Mouse (Mus musculus) embryonic fibroblast, embryonic 13.5 days (primary cell): ENCODE measurements at regions not wholly inside any gene's neighbourhood (a gene's known extent, or its start where the extent isn't known, plus 50 kb on each side); places are given as distances from the start of the nearest gene placed in this dataset.

ENCODE experiments used
- CTCF ChIP-seq: IDR thresholded peaks from 2 replicates; pipeline ENCODE4 v1.5.1; 2011; ENCODE audit warnings: mild to moderate bottlenecking, control low read depth, low read length, moderate library complexity, borderline replicate concordance; ENCODE audit not compliant: insufficient read depth
- POLR2A ChIP-seq: IDR thresholded peaks from 2 replicates; pipeline ENCODE4 v1.6.1; 2011; ENCODE audit warnings: low read depth, mild to moderate bottlenecking, control low read depth, low read length, moderate library complexity

- TF ChIP-seq CTCF, result no peak
- TF ChIP-seq POLR2A, result no peak
Observed at GRCm38 (mm10) chr1:95454246-95454645, 140.8 kb downstream of the Fam174a start.
